Mouse (Mus musculus): ENCODE data around the gene Creb3l4. TPM values are rescaled to one million over a fixed set of nuclear protein-coding genes. Genes with fewer than 3 reads are reported as not detected.

Gene Creb3l4
- polyA plus RNA-seq, 1 experiment from 2014 or later = 3.5 TPM

GRCm38 (mm10) chr3:90213377-90213866, 29.9 kb downstream of the Creb3l4 start, which contains the start of the genes Rps27 and Rab13:
Gene Rps27 (minus strand): TSS chr3:90213651.
Gene Rab13 (plus strand): TSS chr3:90213695.
- Histone ChIP-seq H3K4me2 (ENCODE audit: low read length) (peak within 1 kb of the TSS; percentile 88), H3K36me3 (ENCODE audit: control insufficient read depth, insufficient read depth, low read length) (peaks cover 43% of the 10 kb centered on the region), H3K9ac (ENCODE audit: low read length) (peak within 1 kb of the TSS; percentile 85), H3K4me1 (ENCODE audit: control insufficient read depth in 2 of 2, insufficient read depth in 2 of 2, low read length in 2 of 2) (peaks cover 7 to 21% of the 10 kb centered on the region in 2 experiments; a peak in 3 of 4 replicates), H3K4me3 (ENCODE audit: control insufficient read depth in 1 of 2, insufficient read depth in 1 of 2, low read depth in 1 of 2, low read length in 2 of 2) (peak within 1 kb of the TSS; percentile 62 to 95), H3K9me3 (ENCODE audit: control insufficient read depth, low read length) (no peaks in the 10 kb centered on the region), H3K27ac (replicated peaks in 1 of 2; ENCODE audit: control insufficient read depth in 1 of 2, insufficient read depth in 1 of 2, low read depth in 2 of 2, low read length in 2 of 2) (peak within 1 kb of the TSS; percentile 86 to 96), H3K27me3 (ENCODE audit: control insufficient read depth, insufficient read depth, low read length) (no peaks in the 10 kb centered on the region)
- ATAC-seq (ENCODE audit: insufficient number of reproducible peaks, insufficient read depth, low FRiP score, low read depth) = peak; percentile 87
- WGBS = under 1% methylated on average over 42 of the region's 42 CpGs

- Histone ChIP-seq H3K27ac (replicated peaks in 1 of 2; ENCODE audit: control insufficient read depth in 1 of 2, insufficient read depth in 1 of 2, low read depth in 2 of 2, low read length in 2 of 2) (peak overlapping the region in 1 of 2 experiments; percentile 86; a peak in 1 of 4 replicates), H3K9ac (ENCODE audit: low read length) (peak overlapping the region; percentile 85), H3K4me2 (ENCODE audit: low read length) (peak overlapping the region; percentile 88), H3K4me3 (ENCODE audit: control insufficient read depth in 1 of 2, insufficient read depth in 1 of 2, low read depth in 1 of 2, low read length in 2 of 2) (peak overlapping the region; percentile 62 to 95), H3K4me1 (ENCODE audit: control insufficient read depth in 2 of 2, insufficient read depth in 2 of 2, low read length in 2 of 2) (peaks cover 7 to 21% of the 10 kb centered on the region in 2 experiments; a peak in 3 of 4 replicates), H3K9me3 (ENCODE audit: control insufficient read depth, low read length) (no peaks in the 10 kb centered on the region), H3K36me3 (ENCODE audit: control insufficient read depth, insufficient read depth, low read length) (peaks cover 50% of the 10 kb centered on the region), H3K27me3 (ENCODE audit: control insufficient read depth, insufficient read depth, low read length) (no peaks in the 10 kb centered on the region)
- 13% methylated on average over 5 of the region's 5 CpGs for WGBS
- ATAC-seq (ENCODE audit: insufficient number of reproducible peaks, insufficient read depth, low FRiP score, low read depth) = no peak
These were observed 30.6 kb downstream of the Creb3l4 start for GRCm38 (mm10) chr3:90212723-90213122.

GRCm38 (mm10) chr3:90211475-90212398, 31.6 kb downstream of the Creb3l4 start:
- WGBS = 60% methylated on average over 13 of the region's 13 CpGs
- peak overlapping the region; percentile 85 for H3K9ac ChIP-seq (ENCODE audit: low read length)
- H3K9me3 ChIP-seq (ENCODE audit: control insufficient read depth, low read length) = no peaks in the 10 kb centered on the region
- ATAC-seq (ENCODE audit: insufficient number of reproducible peaks, insufficient read depth, low FRiP score, low read depth) = no peak
- peak overlapping the region in 1 of 2 experiments; percentile 62 for H3K4me3 ChIP-seq (ENCODE audit: control insufficient read depth in 1 of 2, insufficient read depth in 1 of 2, low read depth in 1 of 2, low read length in 2 of 2)
- peak overlapping the region; percentile 88 for H3K4me2 ChIP-seq (ENCODE audit: low read length)
- no peaks in the 10 kb centered on the region for H3K27me3 ChIP-seq (ENCODE audit: control insufficient read depth, insufficient read depth, low read length)
- H3K27ac ChIP-seq (replicated peaks in 1 of 2; ENCODE audit: control insufficient read depth in 1 of 2, insufficient read depth in 1 of 2, low read depth in 2 of 2, low read length in 2 of 2) = no peak overlapping the region
- peaks cover 7 to 21% of the 10 kb centered on the region in 2 experiments; a peak in 3 of 4 replicates for H3K4me1 ChIP-seq (ENCODE audit: control insufficient read depth in 2 of 2, insufficient read depth in 2 of 2, low read length in 2 of 2)
- peaks cover 53% of the 10 kb centered on the region for H3K36me3 ChIP-seq (ENCODE audit: control insufficient read depth, insufficient read depth, low read length)

GRCm38 (mm10) chr3:90209908-90210566, 33.3 kb downstream of the Creb3l4 start:
- Histone ChIP-seq H3K4me2 (ENCODE audit: low read length) (no peak overlapping the region), H3K27ac (replicated peaks in 1 of 2; ENCODE audit: control insufficient read depth in 1 of 2, insufficient read depth in 1 of 2, low read depth in 2 of 2, low read length in 2 of 2) (no peak overlapping the region), H3K9ac (ENCODE audit: low read length) (no peak overlapping the region), H3K9me3 (ENCODE audit: control insufficient read depth, low read length) (no peaks in the 10 kb centered on the region), H3K27me3 (ENCODE audit: control insufficient read depth, insufficient read depth, low read length) (no peaks in the 10 kb centered on the region), H3K36me3 (ENCODE audit: control insufficient read depth, insufficient read depth, low read length) (peaks cover 53% of the 10 kb centered on the region), H3K4me1 (ENCODE audit: control insufficient read depth in 2 of 2, insufficient read depth in 2 of 2, low read length in 2 of 2) (peaks cover 7 to 21% of the 10 kb centered on the region in 2 experiments; a peak in 3 of 4 replicates), H3K4me3 (ENCODE audit: control insufficient read depth in 1 of 2, insufficient read depth in 1 of 2, low read depth in 1 of 2, low read length in 2 of 2) (no peak overlapping the region)
- WGBS = 88% methylated on average over 5 of the region's 5 CpGs
- ATAC-seq (ENCODE audit: insufficient number of reproducible peaks, insufficient read depth, low FRiP score, low read depth) = no peak

- peak overlapping the region in 1 of 2 experiments; percentile 15; a peak in 2 of 4 replicates for H3K27ac ChIP-seq (replicated peaks in 1 of 2; ENCODE audit: control insufficient read depth in 1 of 2, insufficient read depth in 1 of 2, low read depth in 2 of 2, low read length in 2 of 2)
- no peak overlapping the region for H3K4me2 ChIP-seq (ENCODE audit: low read length)
- no peaks in the 10 kb centered on the region for H3K9me3 ChIP-seq (ENCODE audit: control insufficient read depth, low read length)
- H3K36me3 ChIP-seq (ENCODE audit: control insufficient read depth, insufficient read depth, low read length) = peaks cover 53% of the 10 kb centered on the region
- H3K9ac ChIP-seq (ENCODE audit: low read length) = no peak overlapping the region
- ATAC-seq (ENCODE audit: insufficient number of reproducible peaks, insufficient read depth, low FRiP score, low read depth) = no peak
- H3K4me3 ChIP-seq (ENCODE audit: control insufficient read depth in 1 of 2, insufficient read depth in 1 of 2, low read depth in 1 of 2, low read length in 2 of 2) = no peak overlapping the region
- 82% methylated on average over 2 of the region's 2 CpGs for WGBS
- H3K4me1 ChIP-seq (ENCODE audit: control insufficient read depth in 2 of 2, insufficient read depth in 2 of 2, low read length in 2 of 2) = peaks cover 7 to 17% of the 10 kb centered on the region in 2 experiments
- no peaks in the 10 kb centered on the region for H3K27me3 ChIP-seq (ENCODE audit: control insufficient read depth, insufficient read depth, low read length)
These were observed 34.6 kb downstream of the Creb3l4 start for GRCm38 (mm10) chr3:90208662-90209061.

- Histone ChIP-seq H3K27ac (replicated peaks in 1 of 2; ENCODE audit: control insufficient read depth in 1 of 2, insufficient read depth in 1 of 2, low read depth in 2 of 2, low read length in 2 of 2) (no peak overlapping the region), H3K9me3 (ENCODE audit: control insufficient read depth, low read length) (no peaks in the 10 kb centered on the region), H3K4me1 (ENCODE audit: control insufficient read depth in 2 of 2, insufficient read depth in 2 of 2, low read length in 2 of 2) (peaks cover 0 to 2% of the 10 kb centered on the region in 2 experiments; a peak in 1 of 4 replicates), H3K27me3 (ENCODE audit: control insufficient read depth, insufficient read depth, low read length) (no peaks in the 10 kb centered on the region), H3K9ac (ENCODE audit: low read length) (no peak overlapping the region), H3K4me2 (ENCODE audit: low read length) (no peak overlapping the region), H3K4me3 (ENCODE audit: control insufficient read depth in 1 of 2, insufficient read depth in 1 of 2, low read depth in 1 of 2, low read length in 2 of 2) (no peak overlapping the region), H3K36me3 (ENCODE audit: control insufficient read depth, insufficient read depth, low read length) (peaks cover 22% of the 10 kb centered on the region)
- WGBS = 95% methylated on average over 2 of the region's 2 CpGs
- no peak for ATAC-seq (ENCODE audit: insufficient number of reproducible peaks, insufficient read depth, low FRiP score, low read depth)
These were observed 38.7 kb downstream of the Creb3l4 start for GRCm38 (mm10) chr3:90204582-90204981.

GRCm38 (mm10) chr3:90203619-90204018, 39.7 kb downstream of the Creb3l4 start:
- H3K27me3 ChIP-seq (ENCODE audit: control insufficient read depth, insufficient read depth, low read length) = no peaks in the 10 kb centered on the region
- H3K4me2 ChIP-seq (ENCODE audit: low read length) = no peak overlapping the region
- H3K4me1 ChIP-seq (ENCODE audit: control insufficient read depth in 2 of 2, insufficient read depth in 2 of 2, low read length in 2 of 2) = peaks cover 0 to 2% of the 10 kb centered on the region in 2 experiments; a peak in 1 of 4 replicates
- H3K36me3 ChIP-seq (ENCODE audit: control insufficient read depth, insufficient read depth, low read length) = peaks cover 12% of the 10 kb centered on the region
- WGBS = 18% methylated on average over 5 of the region's 5 CpGs
- H3K9me3 ChIP-seq (ENCODE audit: control insufficient read depth, low read length) = no peaks in the 10 kb centered on the region
- no peak overlapping the region for H3K4me3 ChIP-seq (ENCODE audit: control insufficient read depth in 1 of 2, insufficient read depth in 1 of 2, low read depth in 1 of 2, low read length in 2 of 2)
- peak overlapping the region; percentile 1 to 39; a peak in 1 of 4 replicates for H3K27ac ChIP-seq (replicated peaks in 1 of 2; ENCODE audit: control insufficient read depth in 1 of 2, insufficient read depth in 1 of 2, low read depth in 2 of 2, low read length in 2 of 2)
- peak; percentile 29 for ATAC-seq (ENCODE audit: insufficient number of reproducible peaks, insufficient read depth, low FRiP score, low read depth)
- no peak overlapping the region for H3K9ac ChIP-seq (ENCODE audit: low read length)
